Mouse (Mus musculus): Measurements from ENCODE around the gene A930033H14Rik. TPM values are rescaled to one million over a fixed set of nuclear protein-coding genes. Genes with fewer than 3 reads are reported as not detected.

A930033H14Rik gene
- polyA plus RNA-seq, 1 experiment from 2014 or later: 2.4 TPM

DNA sequence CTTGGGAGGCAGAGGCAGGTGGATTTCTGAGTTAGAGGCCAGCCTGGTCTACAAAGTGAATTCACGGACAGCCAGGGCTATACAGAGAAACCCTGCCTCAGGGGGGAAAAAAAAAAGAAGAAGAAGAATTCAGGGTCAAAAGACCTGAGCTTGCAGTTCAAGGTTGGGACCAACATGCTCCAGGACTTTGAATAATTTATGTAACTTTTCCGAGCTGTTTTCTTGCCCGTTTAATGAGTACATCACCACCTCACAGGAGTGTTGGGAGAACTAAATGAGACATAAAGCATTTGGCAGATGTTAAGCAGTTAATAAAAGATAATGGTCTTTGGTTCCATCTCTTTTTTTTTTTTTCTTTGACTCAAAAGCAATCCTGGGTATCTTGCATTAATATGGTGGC lies 51.4 kb downstream of the A930033H14Rik start:
- Histone ChIP-seq H3K36me3 (ENCODE audit: control insufficient read depth, insufficient read depth, low read length) (no peaks in the 10 kb centered on the region), H3K4me2 (no peak overlapping the region), H3K9ac (ENCODE audit: low read depth, low read length) (no peak overlapping the region), H3K27me3 (ENCODE audit: control insufficient read depth, insufficient read depth, low read length) (no peaks in the 10 kb centered on the region), H3K27ac (ENCODE audit: low read depth, low read length) (no peak overlapping the region), H3K9me3 (replicated peaks; ENCODE audit: control insufficient read depth, low read length) (no peaks in the 10 kb centered on the region; the same call in 1 of the 2 replicates), H3K4me3 (ENCODE audit: low read depth, low read length) (no peak overlapping the region), H3K4me1 (ENCODE audit: control insufficient read depth, insufficient read depth, low read length) (no peaks in the 10 kb centered on the region)
- no peak for ATAC-seq (replicated peaks; ENCODE audit: insufficient number of reproducible peaks, low FRiP score, low TSS enrichment)
- WGBS (ENCODE audit: insufficient replicate concordance): 77% methylated on average over 3 of the region's 3 CpGs

DNA sequence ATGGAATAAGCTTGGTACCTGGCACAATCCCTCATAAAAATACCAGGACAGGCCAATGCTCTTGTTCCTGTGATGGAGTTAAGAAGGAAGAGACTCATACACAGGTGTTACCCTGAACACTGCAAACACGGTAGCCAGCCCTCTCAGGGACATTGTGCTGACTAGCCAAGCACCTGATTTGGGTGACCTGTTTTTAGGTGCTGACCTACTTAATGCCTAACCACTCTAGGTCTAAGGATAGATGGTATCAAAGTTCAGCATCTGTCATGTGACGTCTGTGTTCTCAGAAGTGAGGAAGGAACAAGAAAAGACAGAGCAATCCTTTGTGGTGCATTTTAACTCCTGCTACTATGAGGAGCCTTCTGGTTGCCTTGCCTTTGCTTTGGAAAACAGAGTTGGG lies 52.0 kb downstream of the A930033H14Rik start:
- H3K27ac ChIP-seq (ENCODE audit: low read depth, low read length): no peak overlapping the region

More for the DNA sequence above, 52.0 kb downstream of the A930033H14Rik start:
- no peak for ATAC-seq (replicated peaks; ENCODE audit: insufficient number of reproducible peaks, low FRiP score, low TSS enrichment)
- Histone ChIP-seq H3K4me1 (ENCODE audit: control insufficient read depth, insufficient read depth, low read length) (no peaks in the 10 kb centered on the region), H3K36me3 (ENCODE audit: control insufficient read depth, insufficient read depth, low read length) (no peaks in the 10 kb centered on the region), H3K9me3 (replicated peaks; ENCODE audit: control insufficient read depth, low read length) (no peaks in the 10 kb centered on the region; the same call in 1 of the 2 replicates), H3K27me3 (ENCODE audit: control insufficient read depth, insufficient read depth, low read length) (no peaks in the 10 kb centered on the region), H3K9ac (ENCODE audit: low read depth, low read length) (no peak overlapping the region), H3K4me3 (ENCODE audit: low read depth, low read length) (no peak overlapping the region), H3K4me2 (no peak overlapping the region)
- WGBS (ENCODE audit: insufficient replicate concordance): 75% methylated on average over 2 of the region's 2 CpGs

Other genes starting within 250 kb of the A930033H14Rik start
- 28.1 and 31.1 TPM in 2 replicates for gene Rhobtb1, start 61.7 kb downstream of the A930033H14Rik start, polyA plus RNA-seq (2014; fragmentation: Nextera tagmentation; extraction: Ambion mirVana)
- gene Cdk1, start 139.8 kb upstream of the A930033H14Rik start, polyA plus RNA-seq (2014; fragmentation: Nextera tagmentation; extraction: Ambion mirVana): 372 and 388 TPM in 2 replicates
- gene Ank3, start 185.7 kb upstream of the A930033H14Rik start, polyA plus RNA-seq (2014; fragmentation: Nextera tagmentation; extraction: Ambion mirVana): 48.9 and 55.7 TPM in 2 replicates